Mouse (Mus musculus): ENCODE data around the gene Akt2. TPM values are rescaled to one million over a fixed set of nuclear protein-coding genes. Genes with fewer than 3 reads are reported as not detected.

The Akt2 gene
- polyA plus RNA-seq, 1 experiment from 2014 or later = 75.3 TPM

GRCm38 (mm10) chr7:27644471-27644870 lies 53.1 kb downstream of the Akt2 start:
- Histone ChIP-seq H3K9ac (ENCODE audit: low read depth, low read length) (no peak overlapping the region), H3K4me1 (replicated peaks; ENCODE audit: insufficient read depth, low read length) (no peaks in the 10 kb centered on the region), H3K4me2 (ENCODE audit: low read length) (no peak overlapping the region), H3K9me3 (replicated peaks; ENCODE audit: low read length) (no peaks in the 10 kb centered on the region), H3K36me3 (ENCODE audit: insufficient read depth, low read length) (no peaks in the 10 kb centered on the region), H3K27ac (no peak overlapping the region), H3K4me3 (replicated peaks; ENCODE audit: low read depth, low read length) (no peak overlapping the region), H3K27me3 (ENCODE audit: insufficient read depth, low read length) (no peaks in the 10 kb centered on the region)
- peak; percentile 11; the same call in 1 of the 2 replicates for TF ChIP-seq CTCF (IDR thresholded peaks at IDR 0.05; ENCODE audit: low read depth)
- DNase-seq (ENCODE audit: low spot score) (no peak), ATAC-seq (replicated peaks; ENCODE audit: low FRiP score, low read depth) (no peak)
- WGBS = 50% methylated on average over 1 of the region's 1 CpGs

- H3K27ac ChIP-seq = no peak overlapping the region
- DNase-seq (ENCODE audit: low spot score) = no peak
- WGBS = 82% methylated on average over 7 of the region's 7 CpGs
- H3K4me1 ChIP-seq (replicated peaks; ENCODE audit: insufficient read depth, low read length) = no peaks in the 10 kb centered on the region
- H3K9ac ChIP-seq (ENCODE audit: low read depth, low read length) = no peak overlapping the region
- no peaks in the 10 kb centered on the region for H3K27me3 ChIP-seq (ENCODE audit: insufficient read depth, low read length)
- H3K36me3 ChIP-seq (ENCODE audit: insufficient read depth, low read length) = no peaks in the 10 kb centered on the region
- no peak overlapping the region for H3K4me2 ChIP-seq (ENCODE audit: low read length)
- ATAC-seq (replicated peaks; ENCODE audit: low FRiP score, low read depth) = no peak
- H3K9me3 ChIP-seq (replicated peaks; ENCODE audit: low read length) = no peaks in the 10 kb centered on the region
- TF ChIP-seq CTCF (IDR thresholded peaks at IDR 0.05; ENCODE audit: low read depth) = no peak
- H3K4me3 ChIP-seq (replicated peaks; ENCODE audit: low read depth, low read length) = no peak overlapping the region
Measured at GRCm38 (mm10) chr7:27646516-27646915, 55.2 kb downstream of the Akt2 start.

GRCm38 (mm10) chr7:27647281-27648002 lies 56.1 kb downstream of the Akt2 start:
- no peaks in the 10 kb centered on the region for H3K9me3 ChIP-seq (replicated peaks; ENCODE audit: low read length)
- H3K9ac ChIP-seq (ENCODE audit: low read depth, low read length) = no peak overlapping the region
- ATAC-seq (replicated peaks; ENCODE audit: low FRiP score, low read depth) (no peak), DNase-seq (ENCODE audit: low spot score) (no peak)
- H3K4me3 ChIP-seq (replicated peaks; ENCODE audit: low read depth, low read length) = no peak overlapping the region
- H3K27me3 ChIP-seq (ENCODE audit: insufficient read depth, low read length) = 0 out of 2 replicates have a peak, but pooled peaks cover 2% of the 10 kb centered on the region
- 77% methylated on average over 6 of the region's 6 CpGs for WGBS
- no peak overlapping the region for H3K27ac ChIP-seq
- no peak overlapping the region for H3K4me2 ChIP-seq (ENCODE audit: low read length)
- H3K36me3 ChIP-seq (ENCODE audit: insufficient read depth, low read length) = no peaks in the 10 kb centered on the region
- no peaks in the 10 kb centered on the region for H3K4me1 ChIP-seq (replicated peaks; ENCODE audit: insufficient read depth, low read length)
- TF ChIP-seq CTCF (IDR thresholded peaks at IDR 0.05; ENCODE audit: low read depth) = no peak

GRCm38 (mm10) chr7:27649723-27650122 lies 58.4 kb downstream of the Akt2 start:
- peaks cover 22% of the 10 kb centered on the region; the same call in 1 of the 2 replicates for H3K27me3 ChIP-seq (ENCODE audit: insufficient read depth, low read length)
- no peak for TF ChIP-seq CTCF (IDR thresholded peaks at IDR 0.05; ENCODE audit: low read depth)
- 90% methylated on average over 11 of the region's 11 CpGs for WGBS
- H3K9ac ChIP-seq (ENCODE audit: low read depth, low read length) = no peak overlapping the region
- no peak for DNase-seq (ENCODE audit: low spot score)
- ATAC-seq (replicated peaks; ENCODE audit: low FRiP score, low read depth) = no peak
- H3K4me2 ChIP-seq (ENCODE audit: low read length) = no peak overlapping the region
- H3K9me3 ChIP-seq (replicated peaks; ENCODE audit: low read length) = no peaks in the 10 kb centered on the region
- no peaks in the 10 kb centered on the region for H3K36me3 ChIP-seq (ENCODE audit: insufficient read depth, low read length)
- no peak overlapping the region for H3K4me3 ChIP-seq (replicated peaks; ENCODE audit: low read depth, low read length)
- H3K4me1 ChIP-seq (replicated peaks; ENCODE audit: insufficient read depth, low read length) = no peaks in the 10 kb centered on the region; the same call in 1 of the 2 replicates
- no peak overlapping the region for H3K27ac ChIP-seq

GRCm38 (mm10) chr7:27650949-27651348 lies 59.6 kb downstream of the Akt2 start:
- DNase-seq (ENCODE audit: low spot score) (peak; percentile 96), ATAC-seq (replicated peaks; ENCODE audit: low FRiP score, low read depth) (no peak; the same call in 1 of the 2 replicates)
- Histone ChIP-seq H3K27ac (no peak overlapping the region), H3K4me2 (ENCODE audit: low read length) (peak overlapping the region; percentile 16; the same call in 1 of the 2 replicates), H3K4me1 (replicated peaks; ENCODE audit: insufficient read depth, low read length) (no peaks in the 10 kb centered on the region; the same call in 1 of the 2 replicates), H3K9me3 (replicated peaks; ENCODE audit: low read length) (no peaks in the 10 kb centered on the region), H3K27me3 (ENCODE audit: insufficient read depth, low read length) (peaks cover 30% of the 10 kb centered on the region), H3K36me3 (ENCODE audit: insufficient read depth, low read length) (no peaks in the 10 kb centered on the region), H3K9ac (ENCODE audit: low read depth, low read length) (no peak overlapping the region), H3K4me3 (replicated peaks; ENCODE audit: low read depth, low read length) (no peak overlapping the region)
- WGBS = 6% methylated on average over 10 of the region's 10 CpGs
- TF ChIP-seq CTCF (IDR thresholded peaks at IDR 0.05; ENCODE audit: low read depth) = peak; percentile 81

GRCm38 (mm10) chr7:27653681-27654437 lies 62.5 kb downstream of the Akt2 start, which contains the start of gene Ttc9b:
Ttc9b (plus strand) TSS chr7:27653915.
- 4% methylated on average over 62 of the region's 62 CpGs for WGBS
- ATAC-seq (replicated peaks; ENCODE audit: low FRiP score, low read depth) (no peak; the same call in 1 of the 2 replicates), DNase-seq (ENCODE audit: low spot score) (peak; percentile 68)
- Histone ChIP-seq H3K9me3 (replicated peaks; ENCODE audit: low read length) (no peaks in the 10 kb centered on the region), H3K27me3 (ENCODE audit: insufficient read depth, low read length) (peaks cover 30% of the 10 kb centered on the region), H3K4me2 (ENCODE audit: low read length) (peak within 1 kb of the TSS; percentile 33; the same call in 1 of the 2 replicates), H3K4me3 (replicated peaks; ENCODE audit: low read depth, low read length) (no peak within 1 kb of the TSS), H3K36me3 (ENCODE audit: insufficient read depth, low read length) (0 out of 2 replicates have a peak, but pooled peaks cover 5% of the 10 kb centered on the region), H3K4me1 (replicated peaks; ENCODE audit: insufficient read depth, low read length) (no peaks in the 10 kb centered on the region; the same call in 1 of the 2 replicates), H3K9ac (ENCODE audit: low read depth, low read length) (no peak within 1 kb of the TSS), H3K27ac (no peak within 1 kb of the TSS)
- peak; percentile 11; the same call in 1 of the 2 replicates for TF ChIP-seq CTCF (IDR thresholded peaks at IDR 0.05; ENCODE audit: low read depth)

Data from kidney, postnatal 0 days (tissue).